Mouse (Mus musculus): Measurements from ENCODE around the gene Sf3a2. TPM values are rescaled to one million over a fixed set of nuclear protein-coding genes. Genes with fewer than 3 reads are reported as not detected.
"Not testable (repeated sequence)": the region's sequence is repeated elsewhere in the genome, so short reads cannot be mapped to it uniquely, and the experiment has no call there.

Gene Sf3a2
- polyA plus RNA-seq, 1 experiment from 2014 or later = 55.6 TPM

GRCm38 (mm10) chr10:80816303-80816702 is 18.3 kb downstream of the Sf3a2 start:
- not testable (repeated sequence) for H3K4me2 ChIP-seq (replicated peaks); H3K36me3 ChIP-seq (replicated peaks; ENCODE audit: control insufficient read depth, insufficient read depth); H3K9me3 ChIP-seq (ENCODE audit: control insufficient read depth, low read length); H3K4me3 ChIP-seq (replicated peaks; ENCODE audit: low read length); H3K27ac ChIP-seq; ATAC-seq (ENCODE audit: low FRiP score); H3K27me3 ChIP-seq (ENCODE audit: control insufficient read depth, insufficient read depth, low read length); H3K4me1 ChIP-seq (replicated peaks; ENCODE audit: control insufficient read depth, insufficient read depth, low read length); DNase-seq (ENCODE audit: low spot score); H3K9ac ChIP-seq
- WGBS = 82% methylated on average over 3 of the region's 3 CpGs

- H3K4me1 ChIP-seq (replicated peaks; ENCODE audit: control insufficient read depth, insufficient read depth, low read length) = no peaks in the 10 kb centered on the region
- H3K4me2 ChIP-seq (replicated peaks) = no peak overlapping the region
- no peak overlapping the region for H3K9ac ChIP-seq
- no peak overlapping the region for H3K4me3 ChIP-seq (replicated peaks; ENCODE audit: low read length)
- no peaks in the 10 kb centered on the region for H3K36me3 ChIP-seq (replicated peaks; ENCODE audit: control insufficient read depth, insufficient read depth)
- H3K27ac ChIP-seq = no peak overlapping the region
- ATAC-seq (ENCODE audit: low FRiP score) (no peak), DNase-seq (ENCODE audit: low spot score) (no peak)
- H3K27me3 ChIP-seq (ENCODE audit: control insufficient read depth, insufficient read depth, low read length) = no peaks in the 10 kb centered on the region
- H3K9me3 ChIP-seq (ENCODE audit: control insufficient read depth, low read length) = no peaks in the 10 kb centered on the region
- WGBS = 80% methylated on average over 2 of the region's 2 CpGs
These were observed 19.2 kb downstream of the Sf3a2 start for GRCm38 (mm10) chr10:80817164-80817563.

- H3K9ac ChIP-seq; H3K9me3 ChIP-seq (ENCODE audit: control insufficient read depth, low read length); ATAC-seq (ENCODE audit: low FRiP score); H3K4me1 ChIP-seq (replicated peaks; ENCODE audit: control insufficient read depth, insufficient read depth, low read length); H3K27me3 ChIP-seq (ENCODE audit: control insufficient read depth, insufficient read depth, low read length); H3K4me2 ChIP-seq (replicated peaks); H3K27ac ChIP-seq; H3K4me3 ChIP-seq (replicated peaks; ENCODE audit: low read length); DNase-seq (ENCODE audit: low spot score); H3K36me3 ChIP-seq (replicated peaks; ENCODE audit: control insufficient read depth, insufficient read depth): not testable (repeated sequence)
- WGBS = 82% methylated on average over 7 of the region's 7 CpGs
These were observed 20.0 kb downstream of the Sf3a2 start for GRCm38 (mm10) chr10:80817955-80818354.

GRCm38 (mm10) chr10:80818599-80819281 is 20.7 kb downstream of the Sf3a2 start:
- Histone ChIP-seq H3K36me3 (replicated peaks; ENCODE audit: control insufficient read depth, insufficient read depth) (no peaks in the 10 kb centered on the region), H3K4me2 (replicated peaks) (no peak overlapping the region), H3K4me1 (replicated peaks; ENCODE audit: control insufficient read depth, insufficient read depth, low read length) (no peaks in the 10 kb centered on the region), H3K27ac (no peak overlapping the region), H3K9ac (no peak overlapping the region), H3K9me3 (ENCODE audit: control insufficient read depth, low read length) (no peaks in the 10 kb centered on the region), H3K27me3 (ENCODE audit: control insufficient read depth, insufficient read depth, low read length) (no peaks in the 10 kb centered on the region), H3K4me3 (replicated peaks; ENCODE audit: low read length) (no peak overlapping the region)
- 58% methylated on average over 6 of the region's 6 CpGs for WGBS
- DNase-seq (ENCODE audit: low spot score) (no peak), ATAC-seq (ENCODE audit: low FRiP score) (no peak)

GRCm38 (mm10) chr10:80819406-80819805 is 21.4 kb downstream of the Sf3a2 start:
- no peaks in the 10 kb centered on the region for H3K9me3 ChIP-seq (ENCODE audit: control insufficient read depth, low read length)
- H3K27me3 ChIP-seq (ENCODE audit: control insufficient read depth, insufficient read depth, low read length) = no peaks in the 10 kb centered on the region
- 66% methylated on average over 3 of the region's 3 CpGs for WGBS
- H3K36me3 ChIP-seq (replicated peaks; ENCODE audit: control insufficient read depth, insufficient read depth) = no peaks in the 10 kb centered on the region
- H3K27ac ChIP-seq = no peak overlapping the region
- no peak overlapping the region for H3K9ac ChIP-seq
- DNase-seq (ENCODE audit: low spot score) (no peak), ATAC-seq (ENCODE audit: low FRiP score) (no peak)
- H3K4me2 ChIP-seq (replicated peaks) = no peak overlapping the region
- no peak overlapping the region for H3K4me3 ChIP-seq (replicated peaks; ENCODE audit: low read length)
- H3K4me1 ChIP-seq (replicated peaks; ENCODE audit: control insufficient read depth, insufficient read depth, low read length) = no peaks in the 10 kb centered on the region

GRCm38 (mm10) chr10:80821991-80822390 is 24.0 kb downstream of the Sf3a2 start:
- no peak for DNase-seq (ENCODE audit: low spot score)
- Histone ChIP-seq H3K27ac (no peak overlapping the region), H3K4me3 (replicated peaks; ENCODE audit: low read length) (no peak overlapping the region), H3K9me3 (ENCODE audit: control insufficient read depth, low read length) (no peaks in the 10 kb centered on the region), H3K36me3 (replicated peaks; ENCODE audit: control insufficient read depth, insufficient read depth) (no peaks in the 10 kb centered on the region), H3K9ac (no peak overlapping the region), H3K4me2 (replicated peaks) (no peak overlapping the region), H3K27me3 (ENCODE audit: control insufficient read depth, insufficient read depth, low read length) (no peaks in the 10 kb centered on the region), H3K4me1 (replicated peaks; ENCODE audit: control insufficient read depth, insufficient read depth, low read length) (no peaks in the 10 kb centered on the region)
- no peak for ATAC-seq (ENCODE audit: low FRiP score)
- WGBS = 44% methylated on average over 2 of the region's 2 CpGs

GRCm38 (mm10) chr10:80822528-80822927 is 24.5 kb downstream of the Sf3a2 start:
- WGBS = 90% methylated on average over 5 of the region's 5 CpGs
- Histone ChIP-seq H3K4me3 (replicated peaks; ENCODE audit: low read length) (no peak overlapping the region), H3K27ac (no peak overlapping the region), H3K36me3 (replicated peaks; ENCODE audit: control insufficient read depth, insufficient read depth) (no peaks in the 10 kb centered on the region), H3K4me2 (replicated peaks) (no peak overlapping the region), H3K9me3 (ENCODE audit: control insufficient read depth, low read length) (no peaks in the 10 kb centered on the region), H3K9ac (no peak overlapping the region), H3K27me3 (ENCODE audit: control insufficient read depth, insufficient read depth, low read length) (no peaks in the 10 kb centered on the region), H3K4me1 (replicated peaks; ENCODE audit: control insufficient read depth, insufficient read depth, low read length) (peaks cover 1% of the 10 kb centered on the region)
- DNase-seq (ENCODE audit: low spot score) = no peak
- no peak for ATAC-seq (ENCODE audit: low FRiP score)

GRCm38 (mm10) chr10:80823316-80823715 is 25.3 kb downstream of the Sf3a2 start:
- no peak overlapping the region for H3K27ac ChIP-seq
- DNase-seq (ENCODE audit: low spot score) (no peak), ATAC-seq (ENCODE audit: low FRiP score) (no peak)
- H3K27me3 ChIP-seq (ENCODE audit: control insufficient read depth, insufficient read depth, low read length) = no peaks in the 10 kb centered on the region
- H3K4me2 ChIP-seq (replicated peaks) = no peak overlapping the region
- WGBS = 93% methylated on average over 1 of the region's 1 CpGs
- no peak overlapping the region for H3K9ac ChIP-seq
- peaks cover 9% of the 10 kb centered on the region for H3K4me1 ChIP-seq (replicated peaks; ENCODE audit: control insufficient read depth, insufficient read depth, low read length)
- H3K36me3 ChIP-seq (replicated peaks; ENCODE audit: control insufficient read depth, insufficient read depth) = no peaks in the 10 kb centered on the region
- no peak overlapping the region for H3K4me3 ChIP-seq (replicated peaks; ENCODE audit: low read length)
- no peaks in the 10 kb centered on the region for H3K9me3 ChIP-seq (ENCODE audit: control insufficient read depth, low read length)

GRCm38 (mm10) chr10:80823847-80824643 is 26.0 kb downstream of the Sf3a2 start:
- Histone ChIP-seq H3K36me3 (replicated peaks; ENCODE audit: control insufficient read depth, insufficient read depth) (peaks cover under 1% of the 10 kb centered on the region), H3K9me3 (ENCODE audit: control insufficient read depth, low read length) (no peaks in the 10 kb centered on the region), H3K4me1 (replicated peaks; ENCODE audit: control insufficient read depth, insufficient read depth, low read length) (peaks cover 12% of the 10 kb centered on the region), H3K4me3 (replicated peaks; ENCODE audit: low read length) (no peak overlapping the region), H3K4me2 (replicated peaks) (no peak overlapping the region), H3K27ac (no peak overlapping the region), H3K9ac (no peak overlapping the region), H3K27me3 (ENCODE audit: control insufficient read depth, insufficient read depth, low read length) (no peaks in the 10 kb centered on the region)
- WGBS = 70% methylated on average over 8 of the region's 8 CpGs
- ATAC-seq (ENCODE audit: low FRiP score) = no peak
- no peak for DNase-seq (ENCODE audit: low spot score)

Measured in hindbrain, embryonic 14.5 days (tissue).